Mouse (Mus musculus) kidney, adult 2 months (tissue): Measurements from ENCODE around the gene Ppm1k.

Source experiments
- CTCF ChIP-seq: fragments of 200-500 bp; conservative IDR thresholded peaks from 2 replicates; pipeline ENCODE4 v1.5.1; 2011; ENCODE audit warnings: low read depth, mild to moderate bottlenecking, control low read depth, low read length, moderate library complexity, mixed read lengths; ENCODE audit not compliant: insufficient read depth, insufficient read length
- POLR2A ChIP-seq: fragments of 200-500 bp; IDR thresholded peaks from one replicate; pipeline ENCODE4 v1.6.1; 2011; ENCODE audit warnings: low read depth, low read length, control low read depth

DNA sequence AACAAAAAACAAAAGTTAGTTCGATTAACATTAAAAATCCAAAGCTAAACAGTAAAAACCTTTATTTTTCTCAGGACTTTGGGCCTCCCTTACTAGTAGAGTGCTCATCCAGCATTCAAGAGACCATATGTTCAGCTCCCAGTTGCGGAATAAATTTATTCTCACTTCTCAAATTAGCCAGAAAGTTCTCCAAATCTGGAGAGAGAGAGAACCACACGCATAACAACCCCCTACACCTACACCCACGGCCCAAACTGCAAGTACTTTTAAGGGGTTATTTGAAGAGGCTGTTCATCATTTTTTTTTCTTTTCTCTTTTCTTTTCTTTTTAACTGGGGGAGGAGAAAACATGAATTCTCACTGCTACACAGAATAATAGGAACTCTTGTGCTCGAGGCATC lies 23.4 kb downstream of the Ppm1k start:
- TF ChIP-seq CTCF: no peak
- TF ChIP-seq POLR2A: no peak
